Mouse (Mus musculus): ENCODE results near the gene Lrrk2.

DNA sequence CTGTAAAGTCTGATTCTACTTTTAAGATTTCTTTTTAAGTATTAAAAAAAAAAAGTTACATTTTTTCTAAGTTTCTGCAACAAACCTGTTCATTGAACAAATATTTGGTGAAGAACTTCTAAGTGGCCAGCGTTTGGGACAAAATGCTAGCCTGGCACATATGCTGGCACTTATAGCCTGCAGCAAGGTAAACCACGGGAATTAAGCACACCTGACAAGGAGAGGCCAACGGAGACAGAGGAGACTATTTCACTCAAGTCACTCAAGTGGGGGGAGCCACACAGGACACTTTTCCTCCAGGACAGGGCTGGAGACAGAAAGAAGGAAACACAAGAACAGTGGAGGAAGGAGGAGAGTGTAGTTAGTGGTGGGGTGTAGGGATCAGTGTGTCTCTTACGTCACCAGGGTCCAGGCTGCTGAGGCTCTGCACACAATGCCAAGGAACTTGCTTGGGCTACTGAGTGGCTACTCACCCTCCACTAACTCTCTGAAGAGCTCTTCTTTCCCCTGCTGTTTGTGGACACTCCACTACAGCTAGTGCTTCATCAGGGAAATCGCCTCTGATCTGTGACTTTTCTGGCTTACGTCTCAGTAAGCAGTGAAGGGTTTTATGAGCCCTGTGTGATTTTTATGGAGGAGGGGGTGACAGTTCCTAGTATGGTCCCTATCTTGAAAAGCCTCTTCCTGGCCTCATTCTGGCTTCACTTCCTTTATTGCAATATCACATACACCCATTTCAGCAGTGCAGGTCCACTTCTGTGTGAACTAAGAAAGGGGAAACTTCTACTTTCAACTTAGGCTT lies 12.5 kb upstream of the Lrrk2 start:
- TF ChIP-seq POLR2A (IDR thresholded peaks at IDR 0.05; ENCODE audit: borderline replicate concordance, control insufficient read depth, low read depth, low read length) (no peak), CTCF (IDR thresholded peaks at IDR 0.05; ENCODE audit: control insufficient read depth, insufficient read depth, low read length) (no peak)

All from bone marrow, adult 2 months (tissue).